Mouse (Mus musculus) ES-Bruce4 (cell line): Measurements from ENCODE around the gene Chd6.

Experiments
- CTCF ChIP-seq: IDR thresholded peaks from one replicate; pipeline ENCODE4 v1.8.1; 2011; ENCODE audit warnings: low read depth, low read length
- EP300 ChIP-seq: IDR thresholded peaks from 2 replicates; pipeline ENCODE4 v1.6.1; 2011; ENCODE audit warnings: low read depth, low read length; ENCODE audit not compliant: insufficient read depth
- POLR2A ChIP-seq: IDR thresholded peaks from one replicate; pipeline ENCODE4 v1.8.1; 2011; ENCODE audit warnings: low read length; ENCODE audit not compliant: insufficient read depth

- no peak for TF ChIP-seq POLR2A
- no peak for TF ChIP-seq EP300
- TF ChIP-seq CTCF: no peak
Measured at GRCm38 (mm10) chr2:161148428-161149020, 39.6 kb upstream of the Chd6 start.
